Mouse (Mus musculus) spleen, adult 2 months (tissue): ENCODE measurements around the gene Fcgrt. TPM values are rescaled to one million over a fixed set of nuclear protein-coding genes. Genes with fewer than 3 reads are reported as not detected.
A peak's percentile ranks its signal among the peaks of the same experiment; 100 is the strongest.

Experiments used
- DNase-seq, 2 experiments: peaks; one replicate each; pipeline versions ENCODE4 v3.0.0 to v3.0.0-alpha.2; 2012 to 2021; ENCODE audit warnings: low spot score in 2 of 2, low read depth in 1 of 2
- H3K27ac ChIP-seq: fragments of 200-500 bp; 2 replicates; pipeline ENCODE4 v1.5.1; 2012; ENCODE audit warnings: low read length, inconsistent platforms; ENCODE audit not compliant: insufficient read depth
- H3K27me3 ChIP-seq: fragments of 200-500 bp; 2 replicates; pipeline ENCODE4 v1.6.1; 2012; ENCODE audit warnings: mild to moderate bottlenecking, moderate library complexity, low read length, inconsistent platforms; ENCODE audit not compliant: control insufficient read depth, insufficient read depth
- H3K36me3 ChIP-seq: fragments of 200-500 bp; 2 replicates; pipeline ENCODE4 v1.6.1; 2012; ENCODE audit warnings: mild to moderate bottlenecking, low read length, inconsistent platforms; ENCODE audit not compliant: control insufficient read depth, insufficient read depth
- H3K4me1 ChIP-seq: fragments of 200-500 bp; 2 replicates; pipeline ENCODE4 v1.6.1; 2011; ENCODE audit warnings: inconsistent platforms; ENCODE audit not compliant: control insufficient read depth, insufficient read depth, insufficient read length
- H3K4me3 ChIP-seq: fragments of 200-500 bp; 2 replicates; pipeline ENCODE4 v1.5.1; 2011; ENCODE audit warnings: mild to moderate bottlenecking, inconsistent platforms; ENCODE audit not compliant: insufficient read depth, insufficient read length; ENCODE audit errors: extremely low read depth
- CTCF ChIP-seq: fragments of 200-500 bp; IDR thresholded peaks from 2 replicates; pipeline ENCODE4 v1.5.1; 2011; ENCODE audit warnings: mild to moderate bottlenecking, inconsistent platforms; ENCODE audit not compliant: insufficient read depth, insufficient read length, insufficient replicate concordance; ENCODE audit errors: extremely low read depth
- POLR2A ChIP-seq: fragments of 200-500 bp; IDR thresholded peaks from 2 replicates; pipeline ENCODE4 v1.6.1; 2011; ENCODE audit warnings: low read depth, low read length, inconsistent platforms
- WGBS: fragments of 180-500 bp; shearing (Covaris S2); methylation state at CpG from one replicate; pipeline ENCODE4 v1.1.7; 2018; 5-methylcytosine and 5-hydroxymethylcytosine counted together
- polyA plus RNA-seq: library from polyadenylated mRNA; depleted of rRNA; stranded (reverse); fragments of >200 nt; gene quantifications from 2 replicates; pipeline ENCODE4 v1.2.3, GENCODE M21; 2012

Fcgrt gene
- polyA plus RNA-seq, 1 experiment = 64.4 TPM

DNA sequence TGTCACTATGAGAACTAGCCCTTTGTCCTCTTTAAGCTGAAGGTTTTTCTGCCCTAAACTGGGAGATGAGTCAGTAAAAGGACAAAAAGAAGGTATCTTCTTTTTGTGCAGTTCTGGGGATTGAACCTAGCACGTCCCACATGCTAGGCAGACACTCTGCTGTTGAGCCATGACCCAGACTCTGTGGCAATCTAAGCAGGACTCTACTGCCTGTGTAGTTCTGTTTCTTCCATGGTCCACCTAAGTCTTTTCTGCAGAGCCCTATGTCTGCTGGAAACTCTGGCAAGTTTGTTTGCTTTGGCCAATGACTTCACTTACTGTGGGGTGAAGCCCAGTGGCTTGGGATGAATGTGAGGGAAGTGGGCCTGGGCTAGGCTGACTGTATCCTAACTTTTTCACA lies 34.8 kb upstream of the Fcgrt start:
- TF ChIP-seq POLR2A = no peak
- no peak for TF ChIP-seq CTCF
- H3K27ac ChIP-seq = no peak overlapping the region
- no peak for DNase-seq
- no peak overlapping the region for H3K4me3 ChIP-seq
- no peaks in the 10 kb centered on the region for H3K27me3 ChIP-seq
- peaks cover 5% of the 10 kb centered on the region; the same call in 1 of the 2 replicates for H3K4me1 ChIP-seq
- peaks cover 6% of the 10 kb centered on the region for H3K36me3 ChIP-seq
- 88% methylated on average over 1 of the region's 1 CpGs for WGBS

DNA sequence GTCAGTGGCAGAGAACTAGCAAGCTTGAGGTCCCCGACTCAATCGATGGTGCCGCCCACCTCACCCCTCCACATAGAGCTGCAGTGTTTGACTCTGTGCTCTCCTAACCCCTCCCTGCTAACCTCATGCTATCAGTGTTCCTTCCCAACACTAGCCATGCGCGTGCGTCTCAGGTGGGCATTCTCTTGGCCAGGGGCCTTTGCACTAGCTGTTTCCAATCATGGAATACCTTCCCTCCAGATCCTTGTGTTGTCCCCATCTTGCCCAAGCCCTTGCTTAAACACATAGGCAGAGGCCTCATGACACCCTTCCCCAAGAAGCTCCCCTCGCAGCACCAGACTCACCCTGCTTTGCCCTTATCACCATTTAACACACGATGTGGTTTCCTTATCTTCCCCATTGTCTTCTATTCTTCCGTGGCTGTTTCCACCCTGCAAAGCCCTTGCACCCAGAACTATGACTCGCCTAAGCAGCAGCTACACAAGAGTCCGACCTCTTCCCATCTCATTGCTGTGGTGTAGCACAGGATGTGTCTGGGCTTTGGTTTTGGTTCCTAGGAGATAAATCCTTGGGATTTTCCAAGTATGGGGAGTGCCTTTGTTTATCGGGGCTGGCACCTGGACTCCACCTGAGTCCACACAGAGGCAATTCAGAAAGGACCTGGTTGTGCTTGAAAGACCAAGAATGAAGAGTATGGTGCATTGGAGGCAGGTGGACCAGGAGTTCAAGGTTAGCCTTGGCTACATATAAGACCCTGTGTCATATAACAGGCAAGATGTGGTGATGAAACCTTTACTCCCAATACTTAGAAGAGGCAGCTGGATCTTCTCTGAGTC lies 33.7 kb upstream of the Fcgrt start:
- Histone ChIP-seq H3K4me1 (peaks cover 5% of the 10 kb centered on the region; the same call in 1 of the 2 replicates), H3K36me3 (peaks cover 3% of the 10 kb centered on the region), H3K27ac (peak overlapping the region; percentile 15; the same call in 1 of the 2 replicates), H3K4me3 (no peak overlapping the region), H3K27me3 (no peaks in the 10 kb centered on the region)
- no peak for DNase-seq
- no peak for TF ChIP-seq POLR2A
- no peak for TF ChIP-seq CTCF
- WGBS = 38% methylated on average over 12 of the region's 12 CpGs

DNA sequence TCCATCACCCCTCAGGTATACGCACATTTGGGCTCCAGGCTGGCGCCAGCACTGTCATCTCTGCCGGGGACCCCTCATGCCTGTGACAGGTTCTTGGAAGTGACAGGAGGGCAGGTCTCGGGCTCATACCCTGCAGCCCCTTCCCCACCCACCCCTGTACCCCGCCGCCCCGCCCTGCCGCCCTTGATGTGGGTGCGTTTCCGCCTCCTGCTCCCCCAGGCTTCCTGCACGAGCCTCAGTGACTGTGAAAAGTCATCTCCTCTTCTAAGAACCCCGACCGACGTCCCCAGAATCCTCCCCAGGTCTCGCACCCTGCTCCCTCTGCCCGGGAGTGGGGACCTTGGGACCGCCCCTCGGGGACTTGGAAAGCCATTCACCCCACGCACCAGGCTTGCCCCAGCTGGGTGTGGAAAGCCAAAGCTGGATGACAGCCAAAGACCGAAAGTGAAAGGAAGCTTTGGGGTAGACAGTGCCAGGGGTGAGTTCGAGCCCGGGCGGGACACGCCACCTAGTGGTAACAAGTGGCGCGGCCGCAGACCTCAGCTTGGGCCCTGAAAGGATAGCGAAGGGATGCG lies 32.4 kb upstream of the Fcgrt start, which contains the start of the genes Gm45713 and Flt3l:
Gene Gm45713, minus strand, starts transcription at position 239 of the 575 bp plus-strand sequence.
Gene Flt3l, minus strand, starts transcription at position 440 of the 575 bp plus-strand sequence.
- peak; percentile 78 to 86 for DNase-seq
- Histone ChIP-seq H3K27me3 (no peaks in the 10 kb centered on the region), H3K4me1 (peaks cover 5% of the 10 kb centered on the region; the same call in 1 of the 2 replicates)

GRCm38 (mm10) chr7:45135370-45135769 lies 31.7 kb upstream of the Fcgrt start:
- Histone ChIP-seq H3K27ac (peak overlapping the region; percentile 68), H3K4me3 (peak overlapping the region; percentile 84), H3K4me1 (peaks cover 5% of the 10 kb centered on the region; the same call in 1 of the 2 replicates), H3K36me3 (peaks cover 8% of the 10 kb centered on the region), H3K27me3 (no peaks in the 10 kb centered on the region)
- no peak for DNase-seq
- TF ChIP-seq CTCF (no peak), POLR2A (no peak)
- WGBS = 62% methylated on average over 3 of the region's 3 CpGs

More for the DNA sequence above, 32.4 kb upstream of the Fcgrt start, which contains the start of the genes Gm45713 and Flt3l:
- Histone ChIP-seq H3K4me3 (peak within 1 kb of the TSS; percentile 84), H3K27ac (peak within 1 kb of the TSS; percentile 92), H3K36me3 (peaks cover 8% of the 10 kb centered on the region)
- TF ChIP-seq POLR2A = no peak
- TF ChIP-seq CTCF = peak; percentile 97
- WGBS = 1% methylated on average over 29 of the region's 29 CpGs

DNA sequence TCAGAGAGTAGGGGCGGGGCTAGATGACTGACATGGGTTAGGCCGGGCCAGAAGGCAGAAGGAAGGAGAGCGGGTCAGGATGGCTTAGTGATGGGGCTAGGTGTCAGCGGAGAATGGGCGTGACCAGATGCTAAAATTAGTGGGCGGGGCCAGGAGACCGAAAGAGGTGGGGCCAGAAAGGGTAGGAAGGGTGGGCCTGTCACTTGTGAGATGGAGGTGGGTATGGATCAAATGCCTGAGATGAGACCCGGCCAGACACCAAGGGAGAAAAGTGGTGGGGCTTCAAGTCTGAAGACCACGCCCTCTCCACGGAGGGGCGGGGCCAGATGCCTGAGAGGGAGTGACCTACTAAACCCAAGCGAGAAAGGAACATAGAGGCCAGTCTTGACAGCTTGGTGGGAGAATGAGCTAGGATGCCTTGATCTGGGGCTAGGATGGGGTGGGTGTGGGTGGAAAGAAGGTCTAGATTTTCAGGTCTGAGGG lies 30.9 kb upstream of the Fcgrt start:
- H3K27ac ChIP-seq = 0 out of 2 replicates have a peak overlapping the region, but pooled peaks have one; percentile 68
- no peak for DNase-seq
- peaks cover 8% of the 10 kb centered on the region for H3K36me3 ChIP-seq
- TF ChIP-seq CTCF (no peak), POLR2A (no peak)
- H3K4me1 ChIP-seq = peaks cover 5% of the 10 kb centered on the region; the same call in 1 of the 2 replicates
- no peak overlapping the region; the same call in 1 of the 2 replicates for H3K4me3 ChIP-seq
- 25% methylated on average over 12 of the region's 12 CpGs for WGBS
- H3K27me3 ChIP-seq = no peaks in the 10 kb centered on the region

DNA sequence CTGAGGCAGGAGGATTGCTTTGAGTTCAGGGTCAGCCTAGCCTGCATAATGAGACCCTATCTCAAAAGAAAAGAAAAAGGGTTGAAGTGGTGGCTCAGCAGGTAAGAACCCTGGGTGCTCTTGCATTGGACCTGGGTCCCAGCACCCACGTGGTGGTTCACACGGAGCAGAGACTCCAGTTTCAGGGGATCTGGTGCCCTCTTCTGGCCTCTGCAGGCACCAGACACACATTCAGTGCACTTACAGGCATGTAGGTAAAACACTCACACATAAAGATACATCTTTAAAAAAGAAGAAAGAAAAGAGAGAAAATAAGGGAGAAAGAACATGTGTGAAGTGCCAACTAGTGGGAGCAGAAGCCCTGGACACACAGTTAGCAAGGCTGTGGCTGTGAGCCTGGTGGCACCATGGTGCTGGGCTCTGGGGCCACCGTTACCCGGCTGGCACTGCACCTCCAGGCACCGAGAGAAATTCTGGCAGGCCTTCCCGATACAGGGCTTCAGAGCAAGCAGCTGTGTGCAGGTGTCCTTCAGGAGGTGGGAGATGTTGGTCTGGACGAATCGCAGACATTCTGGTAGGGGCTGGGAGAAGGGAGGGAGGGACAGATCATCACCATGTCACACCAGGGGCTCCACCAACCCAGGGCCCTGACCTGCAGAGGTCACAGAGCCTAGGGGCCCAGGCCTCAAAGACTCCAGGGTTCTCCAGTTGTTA lies 30.0 kb upstream of the Fcgrt start:
- WGBS = 91% methylated on average over 8 of the region's 8 CpGs
- H3K36me3 ChIP-seq = peaks cover 8% of the 10 kb centered on the region
- H3K4me3 ChIP-seq = no peak overlapping the region
- H3K27me3 ChIP-seq = no peaks in the 10 kb centered on the region
- no peak overlapping the region for H3K27ac ChIP-seq
- DNase-seq = no peak
- TF ChIP-seq POLR2A = no peak
- peak; percentile 7; the same call in 1 of the 2 replicates for TF ChIP-seq CTCF
- peaks cover 5% of the 10 kb centered on the region; the same call in 1 of the 2 replicates for H3K4me1 ChIP-seq
